Mouse (Mus musculus): Measurements from ENCODE around the gene Tenm2. TPM values are rescaled to one million over a fixed set of nuclear protein-coding genes. Genes with fewer than 3 reads are reported as not detected.

Gene Tenm2
- polyA plus RNA-seq, 1 experiment from 2014 or later = 0.01 TPM

GRCm38 (mm10) chr11:36334100-36334735 lies 901.5 kb downstream of the Tenm2 start:
- Histone ChIP-seq H3K4me1 (ENCODE audit: control insufficient read depth, low read depth, low read length) (no peaks in the 10 kb centered on the region), H3K9ac (ENCODE audit: low read depth, low read length) (no peak overlapping the region), H3K4me2 (ENCODE audit: low read depth, low read length) (no peak overlapping the region), H3K27me3 (ENCODE audit: control insufficient read depth, insufficient read depth, low read depth, low read length) (no peaks in the 10 kb centered on the region), H3K27ac (ENCODE audit: low read length) (no peak overlapping the region), H3K36me3 (ENCODE audit: control insufficient read depth, insufficient read depth) (no peaks in the 10 kb centered on the region), H3K9me3 (replicated peaks; ENCODE audit: control insufficient read depth, low read length) (no peaks in the 10 kb centered on the region), H3K4me3 (ENCODE audit: low read depth, low read length) (no peak overlapping the region)
- no peak for ATAC-seq (ENCODE audit: low read depth)
- 12% methylated on average over 7 of the region's 7 CpGs for WGBS (ENCODE audit: insufficient replicate concordance)

- no peak overlapping the region for H3K27ac ChIP-seq (ENCODE audit: low read length)
- WGBS (ENCODE audit: insufficient replicate concordance) = 65% methylated on average over 12 of the region's 12 CpGs
- H3K4me1 ChIP-seq (ENCODE audit: control insufficient read depth, low read depth, low read length) = no peaks in the 10 kb centered on the region
- no peak overlapping the region for H3K9ac ChIP-seq (ENCODE audit: low read depth, low read length)
- H3K9me3 ChIP-seq (replicated peaks; ENCODE audit: control insufficient read depth, low read length) = no peaks in the 10 kb centered on the region
- H3K4me2 ChIP-seq (ENCODE audit: low read depth, low read length) = no peak overlapping the region
- no peak overlapping the region for H3K4me3 ChIP-seq (ENCODE audit: low read depth, low read length)
- H3K36me3 ChIP-seq (ENCODE audit: control insufficient read depth, insufficient read depth) = no peaks in the 10 kb centered on the region
- no peaks in the 10 kb centered on the region for H3K27me3 ChIP-seq (ENCODE audit: control insufficient read depth, insufficient read depth, low read depth, low read length)
- no peak for ATAC-seq (ENCODE audit: low read depth)
These were observed 903.5 kb downstream of the Tenm2 start for GRCm38 (mm10) chr11:36332222-36332621.

- 62% methylated on average over 13 of the region's 13 CpGs for WGBS (ENCODE audit: insufficient replicate concordance)
- Histone ChIP-seq H3K4me2 (ENCODE audit: low read depth, low read length) (no peak overlapping the region), H3K27ac (ENCODE audit: low read length) (no peak overlapping the region), H3K9ac (ENCODE audit: low read depth, low read length) (no peak overlapping the region), H3K4me3 (ENCODE audit: low read depth, low read length) (no peak overlapping the region), H3K27me3 (ENCODE audit: control insufficient read depth, insufficient read depth, low read depth, low read length) (no peaks in the 10 kb centered on the region), H3K9me3 (replicated peaks; ENCODE audit: control insufficient read depth, low read length) (no peaks in the 10 kb centered on the region), H3K4me1 (ENCODE audit: control insufficient read depth, low read depth, low read length) (no peaks in the 10 kb centered on the region), H3K36me3 (ENCODE audit: control insufficient read depth, insufficient read depth) (no peaks in the 10 kb centered on the region)
- no peak for ATAC-seq (ENCODE audit: low read depth)
These were observed 904.2 kb downstream of the Tenm2 start for GRCm38 (mm10) chr11:36331408-36332178.

GRCm38 (mm10) chr11:36327243-36327642 lies 908.5 kb downstream of the Tenm2 start:
- H3K27ac ChIP-seq (ENCODE audit: low read length) = no peak overlapping the region
- 56% methylated on average over 5 of the region's 5 CpGs for WGBS (ENCODE audit: insufficient replicate concordance)
- ATAC-seq (ENCODE audit: low read depth) = no peak

GRCm38 (mm10) chr11:36309317-36309716 lies 926.4 kb downstream of the Tenm2 start:
- no peak for ATAC-seq (ENCODE audit: low read depth)
- no peak overlapping the region for H3K27ac ChIP-seq (ENCODE audit: low read length)
- no peaks in the 10 kb centered on the region for H3K36me3 ChIP-seq (ENCODE audit: control insufficient read depth, insufficient read depth)
- H3K27me3 ChIP-seq (ENCODE audit: control insufficient read depth, insufficient read depth, low read depth, low read length) = no peaks in the 10 kb centered on the region
- no peaks in the 10 kb centered on the region for H3K9me3 ChIP-seq (replicated peaks; ENCODE audit: control insufficient read depth, low read length)
- H3K4me1 ChIP-seq (ENCODE audit: control insufficient read depth, low read depth, low read length) = no peaks in the 10 kb centered on the region
- no peak overlapping the region for H3K4me2 ChIP-seq (ENCODE audit: low read depth, low read length)
- no peak overlapping the region for H3K4me3 ChIP-seq (ENCODE audit: low read depth, low read length)
- H3K9ac ChIP-seq (ENCODE audit: low read depth, low read length) = no peak overlapping the region
- WGBS (ENCODE audit: insufficient replicate concordance) = 45% methylated on average over 4 of the region's 4 CpGs

More at GRCm38 (mm10) chr11:36327243-36327642, 908.5 kb downstream of the Tenm2 start:
- Histone ChIP-seq H3K9ac (ENCODE audit: low read depth, low read length) (no peak overlapping the region), H3K4me1 (ENCODE audit: control insufficient read depth, low read depth, low read length) (no peaks in the 10 kb centered on the region), H3K36me3 (ENCODE audit: control insufficient read depth, insufficient read depth) (no peaks in the 10 kb centered on the region), H3K4me3 (ENCODE audit: low read depth, low read length) (no peak overlapping the region), H3K9me3 (replicated peaks; ENCODE audit: control insufficient read depth, low read length) (no peaks in the 10 kb centered on the region; the same call in 1 of the 2 replicates), H3K4me2 (ENCODE audit: low read depth, low read length) (no peak overlapping the region), H3K27me3 (ENCODE audit: control insufficient read depth, insufficient read depth, low read depth, low read length) (no peaks in the 10 kb centered on the region)

GRCm38 (mm10) chr11:36307276-36307675 lies 928.5 kb downstream of the Tenm2 start:
- no peak overlapping the region for H3K4me2 ChIP-seq (ENCODE audit: low read depth, low read length)
- no peak for ATAC-seq (ENCODE audit: low read depth)
- no peak overlapping the region for H3K4me3 ChIP-seq (ENCODE audit: low read depth, low read length)
- H3K9ac ChIP-seq (ENCODE audit: low read depth, low read length) = no peak overlapping the region
- 80% methylated on average over 6 of the region's 6 CpGs for WGBS (ENCODE audit: insufficient replicate concordance)
- H3K4me1 ChIP-seq (ENCODE audit: control insufficient read depth, low read depth, low read length) = no peaks in the 10 kb centered on the region
- H3K27ac ChIP-seq (ENCODE audit: low read length) = no peak overlapping the region
- no peaks in the 10 kb centered on the region for H3K36me3 ChIP-seq (ENCODE audit: control insufficient read depth, insufficient read depth)
- no peaks in the 10 kb centered on the region for H3K27me3 ChIP-seq (ENCODE audit: control insufficient read depth, insufficient read depth, low read depth, low read length)
- H3K9me3 ChIP-seq (replicated peaks; ENCODE audit: control insufficient read depth, low read length) = no peaks in the 10 kb centered on the region

DNA sequence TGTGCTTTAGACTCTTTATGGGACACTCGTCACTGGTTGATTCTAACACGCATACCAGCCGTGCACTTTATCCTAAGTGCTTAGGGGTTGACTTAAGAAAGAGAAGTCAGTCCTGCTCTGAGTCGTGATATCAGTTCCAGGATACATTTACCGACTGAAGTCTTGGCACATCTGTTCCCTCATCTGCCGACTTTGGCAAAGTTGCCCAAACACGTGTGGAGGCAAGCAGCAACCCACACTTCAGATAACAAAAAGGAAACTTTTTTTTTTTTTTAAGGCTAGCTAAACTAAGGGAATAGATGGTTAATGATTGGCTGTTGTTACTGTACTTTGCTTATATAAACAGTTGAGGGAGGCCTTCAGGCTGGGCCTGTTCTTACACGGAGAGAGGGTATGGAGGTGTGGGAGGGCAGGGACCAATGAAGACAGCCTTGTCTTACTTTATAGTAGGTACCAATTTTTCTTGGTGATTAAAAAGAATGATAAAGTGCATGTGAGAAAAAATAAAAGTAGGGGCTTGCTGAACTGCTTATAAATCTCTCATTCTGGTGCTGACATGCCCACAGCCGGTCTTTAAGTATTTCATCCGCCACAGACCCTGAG lies 930.3 kb downstream of the Tenm2 start:
- Histone ChIP-seq H3K9me3 (replicated peaks; ENCODE audit: control insufficient read depth, low read length) (no peaks in the 10 kb centered on the region), H3K27ac (ENCODE audit: low read length) (no peak overlapping the region), H3K36me3 (ENCODE audit: control insufficient read depth, insufficient read depth) (no peaks in the 10 kb centered on the region), H3K4me1 (ENCODE audit: control insufficient read depth, low read depth, low read length) (no peaks in the 10 kb centered on the region), H3K27me3 (ENCODE audit: control insufficient read depth, insufficient read depth, low read depth, low read length) (no peaks in the 10 kb centered on the region), H3K9ac (ENCODE audit: low read depth, low read length) (no peak overlapping the region), H3K4me2 (ENCODE audit: low read depth, low read length) (no peak overlapping the region), H3K4me3 (ENCODE audit: low read depth, low read length) (no peak overlapping the region)
- no peak for ATAC-seq (ENCODE audit: low read depth)
- WGBS (ENCODE audit: insufficient replicate concordance) = 68% methylated on average over 10 of the region's 10 CpGs

DNA sequence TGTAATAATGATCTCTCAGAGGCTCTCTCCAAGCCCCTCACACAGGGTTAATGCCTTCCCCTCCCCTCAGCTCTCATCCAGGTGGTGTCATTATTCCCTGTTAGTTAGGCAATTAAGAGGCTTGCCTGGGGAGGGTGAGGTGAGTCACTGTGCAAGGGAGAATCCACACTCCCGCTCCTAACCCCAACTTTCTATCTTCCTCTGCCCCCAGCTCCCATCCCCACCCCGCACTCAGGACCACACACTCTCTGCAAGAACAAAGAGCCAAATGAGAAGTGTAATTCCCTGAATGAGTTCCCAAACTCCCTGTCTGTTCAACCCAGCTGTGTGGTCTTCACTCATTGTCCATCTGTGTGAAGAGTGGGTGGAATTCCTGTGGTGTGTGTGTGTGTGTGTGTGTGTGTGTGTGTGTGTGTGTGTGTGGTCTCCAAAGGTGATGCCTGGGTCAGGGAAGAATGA lies 932.8 kb downstream of the Tenm2 start:
- Histone ChIP-seq H3K4me1 (ENCODE audit: control insufficient read depth, low read depth, low read length) (no peaks in the 10 kb centered on the region), H3K27me3 (ENCODE audit: control insufficient read depth, insufficient read depth, low read depth, low read length) (no peaks in the 10 kb centered on the region), H3K27ac (ENCODE audit: low read length) (no peak overlapping the region), H3K9ac (ENCODE audit: low read depth, low read length) (no peak overlapping the region), H3K9me3 (replicated peaks; ENCODE audit: control insufficient read depth, low read length) (no peaks in the 10 kb centered on the region), H3K4me2 (ENCODE audit: low read depth, low read length) (no peak overlapping the region), H3K4me3 (ENCODE audit: low read depth, low read length) (no peak overlapping the region), H3K36me3 (ENCODE audit: control insufficient read depth, insufficient read depth) (no peaks in the 10 kb centered on the region)
- no peak for ATAC-seq (ENCODE audit: low read depth)
- 52% methylated on average over 2 of the region's 2 CpGs for WGBS (ENCODE audit: insufficient replicate concordance)

DNA sequence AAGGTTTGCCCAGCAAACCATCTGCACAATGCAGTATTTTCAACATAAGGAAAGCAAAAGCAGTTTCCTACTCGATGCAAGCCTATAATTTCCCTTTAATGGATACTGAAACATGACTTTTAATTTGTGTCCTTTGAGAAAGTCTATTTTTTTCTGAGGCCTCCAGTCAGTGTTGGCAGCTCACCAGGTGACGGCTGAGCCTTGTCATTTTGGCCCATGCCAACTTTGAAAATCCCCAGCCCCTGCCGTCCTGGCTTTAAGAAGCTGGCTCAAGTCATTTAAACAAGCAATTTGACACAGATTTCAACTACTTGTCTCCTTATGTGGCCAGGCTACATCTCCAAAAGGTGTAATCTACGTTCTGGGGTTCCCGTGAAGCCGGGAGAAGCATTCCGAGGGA lies 933.7 kb downstream of the Tenm2 start:
- Histone ChIP-seq H3K4me3 (ENCODE audit: low read depth, low read length) (no peak overlapping the region), H3K27ac (ENCODE audit: low read length) (no peak overlapping the region), H3K4me2 (ENCODE audit: low read depth, low read length) (no peak overlapping the region), H3K9ac (ENCODE audit: low read depth, low read length) (no peak overlapping the region), H3K4me1 (ENCODE audit: control insufficient read depth, low read depth, low read length) (no peaks in the 10 kb centered on the region), H3K9me3 (replicated peaks; ENCODE audit: control insufficient read depth, low read length) (no peaks in the 10 kb centered on the region), H3K27me3 (ENCODE audit: control insufficient read depth, insufficient read depth, low read depth, low read length) (no peaks in the 10 kb centered on the region), H3K36me3 (ENCODE audit: control insufficient read depth, insufficient read depth) (no peaks in the 10 kb centered on the region)
- 62% methylated on average over 7 of the region's 7 CpGs for WGBS (ENCODE audit: insufficient replicate concordance)
- no peak for ATAC-seq (ENCODE audit: low read depth)

Data from liver, embryonic 16.5 days (tissue).